Mouse (Mus musculus) cortical plate, adult 2 months (tissue): Measurements from ENCODE around the gene Aqp1. TPM values are rescaled to one million over a fixed set of nuclear protein-coding genes. Genes with fewer than 3 reads are reported as not detected.

Source experiments
- H3K27ac ChIP-seq: fragments of 200-500 bp; 2 replicates; pipeline ENCODE4 v1.5.1; 2012; ENCODE audit warnings: low read length, control low read depth, inconsistent platforms; ENCODE audit not compliant: insufficient read depth
- H3K4me1 ChIP-seq: fragments of 200-500 bp; 2 replicates; pipeline ENCODE4 v1.6.1; 2011; ENCODE audit warnings: low read length; ENCODE audit not compliant: control insufficient read depth, insufficient read depth
- H3K4me3 ChIP-seq: fragments of 200-500 bp; 2 replicates; pipeline ENCODE4 v1.5.1; 2011; ENCODE audit warnings: mild to moderate bottlenecking, low read length, control low read depth; ENCODE audit not compliant: insufficient read depth
- CTCF ChIP-seq: fragments of 200-500 bp; IDR thresholded peaks from 2 replicates; pipeline ENCODE4 v1.5.1; 2011; ENCODE audit warnings: mild to moderate bottlenecking, control low read depth, low read length; ENCODE audit not compliant: insufficient read depth; ENCODE audit errors: extremely low read depth
- POLR2A ChIP-seq: fragments of 200-500 bp; IDR thresholded peaks from 2 replicates; pipeline ENCODE4 v1.6.1; 2011; ENCODE audit warnings: mild to moderate bottlenecking, low read length, control low read depth; ENCODE audit not compliant: insufficient read depth; ENCODE audit errors: extremely low read depth
- polyA plus RNA-seq: library from polyadenylated mRNA; depleted of rRNA; stranded (reverse); fragments of >200 nt; gene quantifications from 2 replicates; pipeline ENCODE4 v1.2.3, GENCODE M21; 2012

The Aqp1 gene
- polyA plus RNA-seq, 1 experiment = 0.98 TPM

DNA sequence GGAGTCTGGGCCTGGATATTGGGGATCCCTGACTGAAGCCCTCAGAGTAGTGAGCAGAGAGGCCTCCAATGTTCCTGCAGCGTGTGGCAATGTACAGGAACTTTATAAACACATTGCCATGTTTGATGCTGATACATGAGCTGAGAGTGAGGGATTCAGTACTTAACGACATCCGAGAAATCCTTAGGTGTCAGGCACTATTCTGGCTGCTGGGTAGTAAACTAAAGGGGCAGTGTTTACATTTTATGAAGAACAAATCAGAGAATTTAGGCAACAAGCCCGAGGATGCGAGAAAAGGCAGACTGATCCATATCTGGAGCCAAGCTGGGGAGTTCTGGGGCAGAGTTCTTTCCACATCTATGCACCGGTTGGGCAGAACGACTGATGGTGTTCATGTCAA, 19.3 kb downstream of the Aqp1 start:
- TF ChIP-seq POLR2A (no peak), CTCF (no peak)
- H3K27ac ChIP-seq = no peak overlapping the region
- no peak overlapping the region for H3K4me3 ChIP-seq
- H3K4me1 ChIP-seq = no peaks in the 10 kb centered on the region

DNA sequence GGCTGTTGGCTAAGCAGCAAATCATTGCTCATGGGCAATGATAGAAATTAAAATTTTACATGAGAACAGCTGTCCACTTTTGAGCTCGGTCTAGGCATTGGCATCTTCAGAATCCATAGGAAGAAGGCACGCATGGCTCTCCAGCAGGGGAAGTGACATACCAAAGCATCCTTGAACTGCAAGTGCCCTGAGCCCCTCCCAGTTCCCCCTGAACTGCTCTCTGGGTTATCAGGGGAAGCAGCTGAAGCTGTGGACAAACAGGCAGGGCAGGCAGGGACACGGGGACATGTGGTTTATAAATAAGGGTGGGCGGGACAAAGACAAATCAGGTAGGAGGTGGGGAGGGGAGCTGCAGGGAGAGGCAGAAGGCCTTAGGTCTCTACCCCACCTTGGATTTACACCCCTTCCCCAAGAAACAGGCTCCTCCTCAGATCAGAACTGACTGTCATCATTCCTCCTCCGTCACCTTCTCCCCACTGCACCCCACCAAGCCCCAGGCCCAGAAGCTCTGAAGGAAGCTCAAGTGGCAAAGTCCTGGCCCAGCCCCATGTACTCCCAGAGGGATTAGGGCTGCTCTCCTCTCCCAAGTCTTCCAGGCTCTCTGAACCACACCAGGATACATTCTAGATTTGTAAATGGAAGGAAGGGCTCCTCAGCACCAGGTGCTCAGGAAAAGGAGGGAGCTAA, 19.9 kb downstream of the Aqp1 start:
- no peak overlapping the region for H3K27ac ChIP-seq
- H3K4me3 ChIP-seq = no peak overlapping the region
- H3K4me1 ChIP-seq = no peaks in the 10 kb centered on the region
- TF ChIP-seq POLR2A (no peak), CTCF (no peak)

DNA sequence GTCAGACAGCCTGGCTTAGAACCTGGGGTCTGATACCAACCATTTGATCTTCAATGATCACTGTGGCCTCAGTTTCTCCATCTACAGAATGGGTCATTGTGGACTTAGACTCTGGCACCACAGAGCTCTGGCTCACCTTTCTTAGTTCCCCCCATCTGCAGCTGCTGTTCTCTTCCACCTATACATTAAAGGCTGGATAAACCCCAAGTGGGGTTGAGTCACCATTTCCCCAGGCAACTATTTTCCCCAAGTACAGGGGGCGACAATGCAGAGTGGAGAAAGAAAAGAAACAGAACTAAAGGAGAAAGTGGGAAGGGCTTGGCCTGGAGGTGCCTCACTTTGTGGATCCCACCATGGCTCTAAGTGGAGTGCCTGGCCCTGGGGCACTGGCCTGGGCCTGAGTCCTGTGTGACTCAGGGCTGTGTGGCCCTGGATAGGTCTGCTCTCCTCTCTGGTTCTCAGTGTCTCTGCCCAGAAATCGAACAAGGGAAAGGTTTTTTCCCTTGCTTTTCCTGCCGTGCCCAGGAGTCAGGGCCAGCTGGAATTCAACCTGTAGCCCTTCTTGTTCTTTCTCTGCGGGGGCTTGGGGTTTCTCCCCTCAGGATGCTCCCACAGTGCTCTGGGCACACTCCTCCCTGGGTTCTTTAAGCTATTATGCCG, 20.9 kb downstream of the Aqp1 start:
- TF ChIP-seq POLR2A (no peak), CTCF (no peak)
- no peak overlapping the region for H3K27ac ChIP-seq
- no peak overlapping the region for H3K4me3 ChIP-seq
- H3K4me1 ChIP-seq = no peaks in the 10 kb centered on the region

DNA sequence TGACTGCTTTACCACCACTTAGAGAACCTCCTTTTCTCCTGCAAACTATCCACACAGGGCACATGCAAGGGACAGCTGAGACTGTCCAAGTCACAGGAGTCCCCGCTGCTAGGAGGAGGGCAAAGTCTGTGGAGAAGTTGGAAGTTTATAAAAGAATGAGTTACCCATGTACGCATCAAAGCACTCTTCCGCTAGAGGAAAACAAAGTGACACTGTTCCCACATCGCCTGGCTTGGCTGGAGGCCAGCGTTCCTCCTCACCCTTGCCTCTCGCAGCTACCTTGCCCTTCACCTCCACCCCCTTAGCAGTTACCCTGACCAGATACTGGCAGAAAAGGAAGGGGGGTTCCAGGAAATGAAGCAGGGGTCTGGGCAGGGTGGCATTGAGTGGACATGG, 21.4 kb downstream of the Aqp1 start:
- H3K4me3 ChIP-seq = no peak overlapping the region
- H3K4me1 ChIP-seq = no peaks in the 10 kb centered on the region
- TF ChIP-seq CTCF (no peak), POLR2A (no peak)
- H3K27ac ChIP-seq = no peak overlapping the region

DNA sequence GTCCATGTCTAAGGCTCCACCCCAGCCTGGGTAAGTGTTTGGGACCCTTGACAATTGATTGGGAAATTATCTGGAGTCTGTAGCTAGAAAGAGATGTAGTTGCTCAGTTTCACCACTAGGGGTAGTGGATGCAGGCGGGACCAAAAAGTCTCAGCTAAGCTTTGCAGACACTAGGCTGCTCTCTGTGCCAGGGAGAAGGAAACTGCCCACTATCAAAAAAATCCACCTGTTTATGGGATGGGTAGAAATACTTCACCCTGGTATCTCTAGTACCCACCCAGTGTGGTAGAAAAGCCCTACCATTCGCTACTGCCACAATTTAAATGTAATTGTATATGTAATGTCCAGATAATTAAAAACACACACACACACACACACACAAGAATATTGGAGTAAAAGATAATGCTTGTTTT, 22.5 kb downstream of the Aqp1 start:
- no peak overlapping the region for H3K27ac ChIP-seq
- H3K4me3 ChIP-seq = no peak overlapping the region
- no peaks in the 10 kb centered on the region for H3K4me1 ChIP-seq
- TF ChIP-seq CTCF (peak; percentile 53; the same call in 1 of the 2 replicates), POLR2A (no peak)

DNA sequence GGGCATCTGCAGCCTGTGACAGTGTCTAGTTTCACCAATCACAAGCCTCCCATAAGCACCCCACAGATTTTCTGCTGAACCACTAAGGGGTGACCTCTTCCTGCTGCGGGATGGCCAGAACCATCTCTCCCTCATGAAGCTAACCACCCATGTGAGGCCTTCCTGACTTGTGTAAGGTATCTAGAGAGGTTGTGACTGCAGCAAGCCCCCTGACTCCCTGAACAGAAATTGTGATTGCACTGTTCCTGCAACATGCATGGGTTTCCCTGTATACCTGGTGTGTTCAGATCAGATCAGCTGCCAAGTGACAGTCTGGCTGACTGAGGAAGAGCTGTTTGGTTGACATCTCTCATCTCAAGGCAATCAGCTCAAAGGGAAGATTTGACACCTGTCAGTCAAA, 26.4 kb downstream of the Aqp1 start:
- Histone ChIP-seq H3K27ac (no peak overlapping the region), H3K4me3 (no peak overlapping the region), H3K4me1 (no peaks in the 10 kb centered on the region)
- TF ChIP-seq CTCF = no peak
- no peak for TF ChIP-seq POLR2A

DNA sequence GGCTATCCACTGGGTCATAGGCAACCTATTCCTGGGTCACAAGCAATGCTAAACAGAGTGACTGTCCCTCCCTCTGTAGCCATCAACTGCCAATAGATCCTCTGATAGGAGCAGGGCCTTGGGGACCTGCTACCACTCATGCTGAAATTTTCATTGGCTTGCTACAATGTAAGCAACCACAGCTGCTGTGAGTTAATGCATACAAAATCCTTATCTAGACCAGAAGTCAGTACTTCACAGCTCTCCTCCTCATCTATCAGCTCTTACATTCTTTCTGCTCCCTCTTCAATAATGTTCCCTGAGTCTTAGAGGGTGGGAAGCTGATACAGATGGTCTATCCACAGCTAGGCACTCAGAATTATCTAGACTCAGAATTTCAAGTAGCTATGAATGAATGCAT, 30.9 kb downstream of the Aqp1 start:
- no peak overlapping the region for H3K27ac ChIP-seq
- TF ChIP-seq POLR2A (no peak), CTCF (no peak)
- H3K4me3 ChIP-seq = no peak overlapping the region
- H3K4me1 ChIP-seq = no peaks in the 10 kb centered on the region

DNA sequence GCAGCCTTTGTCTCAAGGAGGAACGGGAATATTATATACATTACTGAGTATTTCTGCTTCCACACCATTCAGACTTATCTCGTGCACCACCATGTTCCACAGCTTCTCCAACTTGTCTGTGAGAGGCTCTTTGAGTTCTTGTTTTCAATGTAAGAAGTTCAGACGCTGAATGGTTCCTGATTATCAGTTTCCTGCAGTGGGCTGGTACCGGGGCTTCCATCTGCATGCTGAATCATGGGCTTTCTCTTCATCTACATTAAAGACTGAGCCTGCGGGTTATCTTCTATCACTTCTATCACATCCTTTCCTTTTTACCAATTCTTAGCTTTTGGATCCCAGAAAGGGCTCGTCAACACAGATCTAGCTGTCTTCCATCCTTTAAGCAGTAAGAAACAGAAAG, 34.6 kb downstream of the Aqp1 start:
- Histone ChIP-seq H3K27ac (no peak overlapping the region), H3K4me1 (no peaks in the 10 kb centered on the region), H3K4me3 (no peak overlapping the region)
- TF ChIP-seq CTCF (no peak), POLR2A (no peak)

DNA sequence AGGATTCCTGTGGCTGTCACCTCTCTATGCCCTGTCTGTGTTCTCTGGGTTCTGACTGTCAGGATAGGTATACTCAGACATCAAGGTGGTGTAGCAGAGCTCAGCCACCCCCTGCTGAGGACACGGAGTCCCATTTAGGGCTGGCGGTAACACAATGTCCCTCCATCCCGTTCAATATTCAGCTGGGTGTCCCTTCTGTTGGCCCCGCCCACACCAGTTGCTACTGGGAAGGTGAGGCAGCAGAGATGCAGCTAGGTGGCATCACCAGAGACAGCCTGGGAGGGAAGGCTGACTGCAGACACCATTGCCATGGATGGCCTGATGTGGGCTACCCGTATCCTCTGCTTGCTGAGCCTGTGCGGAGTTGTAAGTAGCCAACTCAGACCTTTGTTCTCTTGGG, 39.8 kb downstream of the Aqp1 start, which contains the start of gene Ghrhr:
Gene Ghrhr, plus strand, starts transcription at position 220 of the 400 bp plus-strand sequence.
- H3K27ac ChIP-seq = no peak within 1 kb of the TSS
- no peak within 1 kb of the TSS for H3K4me3 ChIP-seq
- TF ChIP-seq POLR2A (no peak), CTCF (no peak)
- H3K4me1 ChIP-seq = no peaks in the 10 kb centered on the region

DNA sequence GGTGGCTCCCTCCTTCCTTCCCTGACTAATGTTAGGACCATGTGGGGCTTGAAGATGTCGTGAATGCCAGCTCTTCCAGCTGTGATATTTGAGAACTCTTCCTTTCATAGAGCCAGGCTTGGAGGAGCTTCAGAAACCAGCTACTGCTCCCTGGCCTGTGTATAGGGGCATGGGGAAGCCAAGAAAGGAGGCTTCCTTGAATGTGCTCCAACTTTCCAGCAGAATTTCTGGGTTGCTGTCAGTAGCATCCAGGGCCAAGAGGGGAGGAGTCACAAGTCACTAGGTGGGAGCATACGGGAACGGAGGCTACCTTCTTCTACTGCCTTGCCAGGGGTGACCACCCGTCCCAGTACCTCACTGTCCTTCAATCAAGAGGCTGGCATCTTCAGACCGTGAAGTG, 40.3 kb downstream of the Aqp1 start:
- TF ChIP-seq CTCF (no peak), POLR2A (no peak)
- no peaks in the 10 kb centered on the region for H3K4me1 ChIP-seq
- no peak overlapping the region for H3K4me3 ChIP-seq
- no peak overlapping the region for H3K27ac ChIP-seq
